Mouse (Mus musculus) hindbrain, postnatal 0 days (tissue): ENCODE results near the gene Susd6. TPM values are rescaled to one million over a fixed set of nuclear protein-coding genes. Genes with fewer than 3 reads are reported as not detected.
"Not testable (repeated sequence)": the region's sequence is repeated elsewhere in the genome, so short reads cannot be mapped to it uniquely, and the experiment has no call there.

Experiments
- ATAC-seq: fragments of 200-750 bp; cut with Nextera tagmentation; 2 replicates; pipeline ENCODE4 v1.8.0; 2017; ENCODE audit warnings: mild to moderate bottlenecking, moderate TSS enrichment, moderate library complexity
- DNase-seq: peaks from one replicate; pipeline ENCODE4 v3.0.0-alpha.2; 2015; ENCODE audit warnings: low spot score
- H3K27ac ChIP-seq: fragments of 300-500 bp; sonication (generic); 2 replicates; pipeline ENCODE4 v1.5.1; 2014; ENCODE audit warnings: mild to moderate bottlenecking
- H3K27me3 ChIP-seq: fragments of 300-500 bp; sonication (generic); 2 replicates; pipeline ENCODE4 v1.6.1; 2014; ENCODE audit warnings: low read length, mixed read lengths; ENCODE audit not compliant: insufficient read depth
- H3K36me3 ChIP-seq: fragments of 300-500 bp; sonication (generic); 2 replicates; pipeline ENCODE4 v1.6.1; 2014; ENCODE audit warnings: low read length, mixed read lengths; ENCODE audit not compliant: insufficient read depth
- H3K4me1 ChIP-seq: fragments of 300-500 bp; sonication (generic); 2 replicates; pipeline ENCODE4 v1.6.1; 2014; ENCODE audit warnings: antibody characterized with exemption, low read length, mixed read lengths; ENCODE audit not compliant: insufficient read depth
- H3K4me2 ChIP-seq: fragments of 300-500 bp; sonication (generic); 2 replicates; pipeline ENCODE4 v1.6.1; 2014; ENCODE audit warnings: low read depth, mild to moderate bottlenecking, low read length, moderate library complexity, mixed read lengths
- H3K4me3 ChIP-seq: fragments of 300-500 bp; sonication (generic); 2 replicates; pipeline ENCODE4 v1.5.1; 2014; ENCODE audit warnings: low read length
- H3K9ac ChIP-seq: fragments of 300-500 bp; sonication (generic); replicated peaks from 2 replicates; pipeline ENCODE4 v1.6.1; 2014; ENCODE audit warnings: mild to moderate bottlenecking, low read length, moderate library complexity, mixed read lengths
- H3K9me3 ChIP-seq: fragments of 300-500 bp; sonication (generic); 2 replicates; pipeline ENCODE4 v1.6.1; 2016; ENCODE audit warnings: low read length, mixed read lengths
- CTCF ChIP-seq: IDR thresholded peaks from 2 replicates; pipeline ENCODE4 v1.5.1; 2016; ENCODE audit warnings: antibody characterized with exemption, control low read depth, low read depth
- WGBS: fragments of 180-500 bp; shearing (Covaris S2); extraction: QIAGEN DNeasy Blood & Tissue Kit; methylation state at CpG from one replicate; pipeline ENCODE4 v1.1.7; 2014; 5-methylcytosine and 5-hydroxymethylcytosine counted together
- polyA plus RNA-seq: library from polyadenylated mRNA; unstranded; fragments of >200 nt; fragmentation: Nextera tagmentation; extraction: Ambion mirVana; gene quantifications from 2 replicates; pipeline ENCODE4 v1.2.1, GENCODE M21; 2015
- total RNA-seq: library from RNA; depleted of rRNA; stranded (reverse); fragments of >200 nt; gene quantifications from 2 replicates; pipeline ENCODE4 v1.2.3, GENCODE M21; 2014

Gene Susd6
- total and polyA plus RNA-seq, 2 experiments from 2014 or later: 9.2 to 26.3 TPM

DNA sequence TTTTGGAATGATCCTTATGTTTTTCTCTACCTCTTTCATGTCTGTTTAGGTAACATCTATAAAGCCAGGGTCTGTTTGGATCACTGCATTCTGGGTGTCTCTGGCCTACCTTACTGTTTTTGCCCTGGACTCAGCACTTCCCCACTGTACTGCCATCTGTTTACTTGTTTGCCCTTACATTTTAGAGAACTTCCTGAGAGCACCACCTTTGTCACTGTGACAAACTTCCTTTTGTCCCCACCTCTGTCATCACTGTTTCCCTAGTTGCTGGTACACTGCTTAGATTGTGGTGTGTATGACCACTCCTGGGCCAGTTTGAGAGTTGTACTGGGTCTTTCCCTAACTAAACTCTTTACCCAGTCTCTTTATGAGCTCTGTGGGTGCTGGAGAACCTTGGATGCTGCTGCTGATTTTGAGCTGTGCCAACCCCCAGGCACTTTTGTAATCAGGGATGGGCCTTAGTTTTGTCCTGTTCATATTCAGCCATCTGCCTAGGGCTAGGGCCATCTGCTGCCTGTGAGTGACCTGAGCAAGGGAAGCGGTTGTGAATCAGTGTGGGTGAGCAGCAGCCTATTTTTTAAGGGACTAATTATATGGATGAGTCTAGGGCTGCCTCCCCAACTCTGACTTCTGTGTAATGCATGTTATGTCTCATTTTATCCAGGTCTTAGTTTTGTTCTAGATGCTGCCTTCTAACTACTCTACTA lies 26.2 kb downstream of the Susd6 start:
- H3K27ac ChIP-seq: peak overlapping the region; percentile 56; the same call in 1 of the 2 replicates
- no peaks in the 10 kb centered on the region for H3K36me3 ChIP-seq
- ATAC-seq (peak; percentile 64), DNase-seq (peak; percentile 66)
- no peak overlapping the region for H3K4me2 ChIP-seq
- H3K9me3 ChIP-seq: no peaks in the 10 kb centered on the region
- WGBS: 30% methylated on average over 1 of the region's 1 CpGs
- peaks cover 16% of the 10 kb centered on the region for H3K4me1 ChIP-seq
- H3K4me3 ChIP-seq: no peak overlapping the region
- no peak overlapping the region for H3K9ac ChIP-seq
- H3K27me3 ChIP-seq: no peaks in the 10 kb centered on the region
- TF ChIP-seq CTCF: no peak

DNA sequence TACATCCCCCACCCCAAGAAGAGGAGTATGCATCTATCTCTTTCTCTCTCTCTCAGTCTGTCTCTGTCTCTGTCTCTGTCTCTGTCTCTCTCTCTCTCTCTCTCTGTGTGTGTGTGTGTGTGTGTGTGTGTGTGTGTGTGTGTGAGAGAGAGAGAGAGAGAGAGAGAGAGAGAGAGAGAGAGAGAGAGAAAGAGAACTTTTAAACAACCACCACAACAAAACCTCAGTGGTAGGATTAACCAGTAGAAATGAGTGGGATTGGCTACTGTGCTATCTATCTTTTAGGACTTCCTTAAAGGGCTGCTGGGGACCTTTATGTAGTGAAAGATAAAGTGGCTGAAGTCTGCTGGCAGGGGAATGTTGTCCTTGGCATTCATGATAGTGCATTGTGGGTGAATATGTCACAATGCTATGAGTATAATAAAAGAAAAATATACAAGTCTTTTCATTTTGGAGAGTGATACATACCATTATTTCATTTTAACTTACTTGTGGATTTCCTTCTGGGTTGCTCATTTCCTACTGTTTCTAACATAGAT lies 27.5 kb downstream of the Susd6 start:
- Histone ChIP-seq H3K4me1 (peaks cover 19% of the 10 kb centered on the region), H3K27ac (no peak overlapping the region), H3K36me3 (no peaks in the 10 kb centered on the region), H3K9me3 (no peaks in the 10 kb centered on the region), H3K4me2 (no peak overlapping the region), H3K27me3 (no peaks in the 10 kb centered on the region), H3K9ac (no peak overlapping the region), H3K4me3 (no peak overlapping the region)
- DNase-seq (no peak), ATAC-seq (no peak)
- no peak for TF ChIP-seq CTCF

- H3K4me3 ChIP-seq, H3K27me3 ChIP-seq, H3K9ac ChIP-seq, H3K9me3 ChIP-seq, ATAC-seq, H3K4me2 ChIP-seq, H3K36me3 ChIP-seq, H3K27ac ChIP-seq, DNase-seq: not testable (repeated sequence)
- 76% methylated on average over 2 of the region's 2 CpGs for WGBS
- peaks cover 19% of the 10 kb centered on the region for H3K4me1 ChIP-seq
These were observed 28.7 kb downstream of the Susd6 start for GRCm38 (mm10) chr12:80819020-80819419.

- no peak for ATAC-seq
- Histone ChIP-seq H3K4me2 (no peak overlapping the region), H3K27ac (peak overlapping the region; percentile 70), H3K36me3 (no peaks in the 10 kb centered on the region), H3K4me3 (no peak overlapping the region), H3K27me3 (no peaks in the 10 kb centered on the region), H3K4me1 (peaks cover 16% of the 10 kb centered on the region), H3K9ac (no peak overlapping the region), H3K9me3 (no peaks in the 10 kb centered on the region)
- no peak for TF ChIP-seq CTCF
- no peak for DNase-seq
- WGBS: 75% methylated on average over 4 of the region's 4 CpGs
These were observed 31.1 kb downstream of the Susd6 start for GRCm38 (mm10) chr12:80821312-80822007.

GRCm38 (mm10) chr12:80822533-80822932 lies 32.2 kb downstream of the Susd6 start:
- 99% methylated on average over 7 of the region's 7 CpGs for WGBS
- no peak for ATAC-seq
- no peak for TF ChIP-seq CTCF
- no peak overlapping the region for H3K9ac ChIP-seq
- H3K9me3 ChIP-seq: no peaks in the 10 kb centered on the region
- peaks cover 13% of the 10 kb centered on the region for H3K4me1 ChIP-seq
- no peak overlapping the region for H3K4me2 ChIP-seq
- no peaks in the 10 kb centered on the region for H3K36me3 ChIP-seq
- no peak overlapping the region for H3K27ac ChIP-seq
- H3K27me3 ChIP-seq: no peaks in the 10 kb centered on the region
- no peak overlapping the region for H3K4me3 ChIP-seq
- DNase-seq: no peak

GRCm38 (mm10) chr12:80824202-80824601 lies 33.9 kb downstream of the Susd6 start:
- no peak overlapping the region for H3K9ac ChIP-seq
- ATAC-seq: no peak

GRCm38 (mm10) chr12:80826423-80826822 lies 36.1 kb downstream of the Susd6 start:
- Histone ChIP-seq H3K4me2 (no peak overlapping the region), H3K9me3 (no peaks in the 10 kb centered on the region), H3K27ac (no peak overlapping the region), H3K36me3 (no peaks in the 10 kb centered on the region), H3K9ac (no peak overlapping the region), H3K4me1 (peaks cover 9% of the 10 kb centered on the region; the same call in 1 of the 2 replicates), H3K4me3 (no peak overlapping the region), H3K27me3 (no peaks in the 10 kb centered on the region)
- no peak for DNase-seq
- no peak for ATAC-seq
- no peak for TF ChIP-seq CTCF
- WGBS: 47% methylated on average over 1 of the region's 1 CpGs

More at GRCm38 (mm10) chr12:80824202-80824601, 33.9 kb downstream of the Susd6 start:
- Histone ChIP-seq H3K36me3 (no peaks in the 10 kb centered on the region), H3K4me3 (no peak overlapping the region), H3K4me1 (peaks cover 13% of the 10 kb centered on the region), H3K27ac (no peak overlapping the region), H3K9me3 (no peaks in the 10 kb centered on the region), H3K27me3 (no peaks in the 10 kb centered on the region), H3K4me2 (no peak overlapping the region)
- DNase-seq: no peak
- WGBS: 89% methylated on average over 1 of the region's 1 CpGs
- no peak for TF ChIP-seq CTCF
